Mouse (Mus musculus) cerebellum, adult 9-10 months (tissue): ENCODE data around the gene Reps2.

Experiments used
- DNase-seq: peaks from one replicate; pipeline ENCODE4 v3.0.0; 2022

Gene Reps2

DNA sequence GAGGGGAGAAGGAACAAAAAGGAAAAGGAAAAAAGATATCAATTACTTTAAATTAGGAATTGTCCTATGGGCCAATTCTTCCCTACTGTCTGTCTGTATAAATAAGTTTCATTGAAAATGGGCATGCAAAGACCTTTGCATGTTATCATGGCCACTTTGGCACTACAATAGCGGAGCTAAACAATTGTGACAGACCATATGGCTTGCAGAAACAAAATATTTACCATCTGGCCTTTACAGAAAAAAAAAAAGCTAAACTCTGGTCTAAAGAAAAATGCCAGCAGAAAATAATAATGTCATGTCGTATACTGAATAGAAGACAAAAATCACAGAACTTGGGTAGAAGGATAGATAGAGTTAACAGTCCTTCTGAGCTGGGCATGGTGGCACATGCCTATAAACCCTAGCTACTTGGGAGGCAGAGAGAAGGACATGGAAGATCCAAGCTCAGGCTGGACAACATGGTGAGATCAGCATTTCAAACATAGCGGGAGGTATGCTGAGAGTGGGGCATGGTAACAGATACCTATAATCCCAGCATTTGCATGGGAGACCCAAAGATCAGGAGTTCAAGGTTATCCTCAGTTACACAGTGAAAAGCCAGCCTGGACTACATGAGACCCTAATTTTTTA lies 54.2 kb downstream of the Reps2 start:
- peak; percentile 63 for DNase-seq

DNA sequence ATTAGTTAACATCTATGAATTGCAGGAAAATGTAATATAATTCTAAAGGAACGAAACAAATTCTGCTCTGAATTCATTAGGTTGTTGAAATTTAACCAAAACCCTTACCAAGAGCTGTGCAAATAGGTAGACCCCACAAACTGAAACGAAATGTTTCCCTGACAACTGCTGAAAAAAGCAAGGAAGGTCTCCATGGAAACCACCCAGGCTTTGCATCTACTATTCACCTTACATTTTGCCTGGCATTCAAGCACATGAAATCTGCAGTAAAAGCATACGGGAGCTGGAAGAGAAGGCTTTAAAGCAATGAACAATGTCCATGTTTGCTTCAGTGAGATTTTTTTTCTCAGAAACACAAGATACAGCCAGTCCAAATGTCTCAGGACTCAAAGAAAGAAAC lies 59.1 kb downstream of the Reps2 start:
- DNase-seq: no peak

DNA sequence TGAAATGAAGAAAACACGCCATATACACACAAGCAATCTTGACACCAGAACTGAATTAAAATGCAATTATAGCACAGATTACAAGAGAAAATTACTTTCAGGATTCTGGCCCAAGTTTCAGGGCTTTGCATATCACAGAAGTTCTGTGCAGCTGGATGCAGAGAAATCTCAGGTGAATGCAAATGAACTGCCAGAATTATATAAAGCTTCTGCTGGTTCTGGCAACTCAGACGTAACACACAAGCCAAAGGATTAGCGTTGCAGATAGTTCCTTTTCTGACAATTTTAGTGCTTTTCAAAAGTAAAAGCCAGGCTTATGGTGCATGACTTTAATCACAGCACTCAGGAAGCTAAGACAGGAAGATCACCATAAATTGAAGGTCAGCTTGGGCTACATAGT lies 62.9 kb downstream of the Reps2 start:
- no peak for DNase-seq

DNA sequence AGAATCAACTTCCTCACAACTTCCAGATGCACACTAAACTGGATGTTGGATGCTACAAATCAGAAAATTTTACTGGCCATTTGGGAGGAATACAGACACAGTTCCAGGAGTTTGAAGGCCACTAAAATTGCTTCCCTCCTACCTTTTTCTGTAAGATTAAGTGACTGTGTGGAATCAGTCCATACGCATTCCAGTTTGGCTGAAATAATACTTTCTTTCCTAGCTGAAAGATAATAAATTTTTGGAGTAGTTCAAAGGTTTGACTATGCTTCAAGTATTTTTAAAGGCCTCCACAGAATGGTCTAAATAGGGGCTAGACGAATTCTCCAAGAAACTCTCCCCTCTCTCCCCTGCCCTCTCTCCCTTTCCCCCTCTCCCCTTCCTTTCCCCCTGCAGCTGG lies 75.0 kb downstream of the Reps2 start:
- DNase-seq: no peak

DNA sequence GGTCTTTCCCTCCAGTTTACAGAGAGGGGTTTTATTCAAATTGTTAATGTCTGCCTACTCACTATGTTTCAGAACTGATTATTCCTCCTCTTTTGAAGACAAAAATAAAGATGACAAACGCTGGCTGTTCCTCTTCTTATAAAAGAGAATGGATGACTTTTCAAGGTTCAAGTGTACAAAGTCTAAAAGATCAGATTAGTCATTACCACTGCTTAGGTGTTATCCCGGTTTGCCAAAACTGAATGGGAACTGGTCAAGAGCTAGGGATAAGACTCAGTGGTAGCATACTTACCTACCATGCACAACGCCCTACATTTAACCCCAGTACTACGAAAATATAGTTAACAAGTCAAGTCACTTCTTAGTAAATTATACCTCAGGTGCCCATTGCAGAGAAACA lies 77.9 kb downstream of the Reps2 start:
- DNase-seq: no peak

DNA sequence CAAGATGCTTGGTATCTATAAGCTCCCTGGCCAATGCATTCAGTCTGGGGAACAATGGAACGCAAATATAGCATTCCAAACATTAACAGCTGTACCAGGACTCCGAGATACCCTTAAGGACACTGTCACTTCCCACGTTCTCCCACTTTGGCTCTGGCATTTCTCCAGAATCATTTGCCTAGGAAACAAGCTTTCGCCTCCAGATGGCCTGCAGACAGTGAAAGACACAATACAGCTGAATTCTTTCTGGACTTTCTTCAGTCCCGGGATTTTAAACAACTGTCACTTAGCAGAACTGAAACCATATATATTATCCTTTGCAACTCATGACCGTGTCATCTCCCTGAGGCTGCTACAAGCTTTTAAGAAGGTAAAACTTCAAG lies 87.0 kb downstream of the Reps2 start:
- DNase-seq: no peak

DNA sequence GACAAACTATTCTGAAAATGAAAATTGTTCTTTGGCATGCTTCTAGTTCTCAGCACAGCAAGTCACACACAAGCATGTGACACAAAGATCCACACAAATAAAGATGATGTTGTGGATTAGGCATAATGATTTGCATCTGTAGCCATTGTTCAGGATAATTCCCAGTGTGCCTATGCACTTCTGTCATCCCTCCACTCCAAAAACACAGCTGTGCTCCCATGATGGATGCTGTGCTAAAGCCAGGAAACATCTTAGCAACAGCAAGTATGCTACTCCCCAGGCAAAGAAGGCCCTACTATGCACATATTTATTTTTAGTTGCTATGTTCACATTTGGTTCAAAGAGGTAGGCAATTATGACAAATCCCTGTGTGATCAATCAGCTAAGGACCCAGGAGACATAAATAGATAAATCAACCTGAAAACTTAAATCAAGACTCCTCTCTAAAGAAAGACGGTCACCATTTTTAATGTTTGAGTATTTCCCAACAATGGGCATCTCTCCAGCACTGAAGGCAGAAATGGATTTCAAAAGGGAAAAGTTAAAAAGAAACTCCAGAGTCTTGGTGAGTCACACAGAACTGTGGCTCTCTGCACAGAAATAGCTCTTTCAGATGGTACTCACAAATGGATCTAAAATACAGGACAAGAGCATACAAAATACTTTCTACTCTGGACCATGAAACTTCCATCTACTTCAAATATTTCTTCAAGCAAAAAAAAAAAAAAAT lies 87.6 kb downstream of the Reps2 start:
- DNase-seq: no peak

DNA sequence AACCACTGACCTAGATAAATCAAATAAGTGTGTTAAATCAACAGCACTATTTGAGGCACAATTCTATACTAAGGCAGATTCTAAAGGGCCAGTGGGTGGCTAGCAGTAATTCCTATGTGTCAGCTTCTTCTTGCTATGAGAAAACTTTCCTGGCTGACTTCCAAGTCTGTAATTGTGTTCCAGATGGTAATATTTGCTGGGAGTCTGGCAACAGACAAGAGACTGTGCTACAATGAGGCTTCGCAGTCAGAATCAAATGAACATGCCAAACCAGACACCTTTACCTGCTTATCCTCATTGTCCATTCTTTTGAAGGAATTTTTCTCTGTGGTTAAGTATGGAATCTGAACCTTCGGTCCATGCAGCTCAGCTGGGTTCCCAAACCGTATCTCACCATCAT lies 88.9 kb downstream of the Reps2 start:
- DNase-seq: peak; percentile 82

DNA sequence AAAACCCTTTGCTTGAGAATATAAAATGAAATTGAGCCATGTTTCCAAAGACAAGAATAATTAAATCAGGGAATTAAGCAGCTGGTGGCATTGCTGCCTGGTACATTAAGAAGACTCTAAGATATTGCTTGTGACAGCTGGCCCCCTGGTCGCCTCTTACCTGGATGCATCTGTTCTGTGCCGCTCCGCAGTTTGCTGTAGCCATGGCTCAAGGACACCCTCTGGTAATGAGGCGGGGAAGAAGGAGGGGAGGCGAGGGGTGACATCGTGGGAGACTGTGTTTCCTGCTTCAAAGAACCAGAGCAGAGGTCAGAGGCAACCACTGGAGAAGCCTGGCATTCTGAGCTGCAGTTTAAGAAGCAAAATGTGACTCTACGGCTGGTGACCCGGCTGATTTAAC lies 91.1 kb downstream of the Reps2 start:
- no peak for DNase-seq

DNA sequence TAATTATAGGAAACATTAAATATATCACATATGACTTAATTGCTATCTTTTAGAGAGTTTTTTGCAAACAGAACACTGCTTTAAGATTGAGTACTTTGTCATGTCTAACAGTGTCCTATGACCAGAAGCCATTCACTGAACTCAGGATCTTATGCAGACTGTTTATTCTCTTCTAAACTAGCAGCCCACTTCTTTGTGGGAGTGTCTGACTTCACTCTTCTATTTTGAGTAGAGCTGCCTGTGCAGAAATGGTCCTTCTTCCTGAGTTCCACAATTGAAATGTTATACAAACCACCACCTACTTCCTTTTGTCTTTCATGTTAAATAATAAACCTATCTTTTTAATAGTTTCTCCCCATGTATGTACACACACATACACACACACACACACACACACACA lies 98.4 kb downstream of the Reps2 start:
- DNase-seq: no peak

DNA sequence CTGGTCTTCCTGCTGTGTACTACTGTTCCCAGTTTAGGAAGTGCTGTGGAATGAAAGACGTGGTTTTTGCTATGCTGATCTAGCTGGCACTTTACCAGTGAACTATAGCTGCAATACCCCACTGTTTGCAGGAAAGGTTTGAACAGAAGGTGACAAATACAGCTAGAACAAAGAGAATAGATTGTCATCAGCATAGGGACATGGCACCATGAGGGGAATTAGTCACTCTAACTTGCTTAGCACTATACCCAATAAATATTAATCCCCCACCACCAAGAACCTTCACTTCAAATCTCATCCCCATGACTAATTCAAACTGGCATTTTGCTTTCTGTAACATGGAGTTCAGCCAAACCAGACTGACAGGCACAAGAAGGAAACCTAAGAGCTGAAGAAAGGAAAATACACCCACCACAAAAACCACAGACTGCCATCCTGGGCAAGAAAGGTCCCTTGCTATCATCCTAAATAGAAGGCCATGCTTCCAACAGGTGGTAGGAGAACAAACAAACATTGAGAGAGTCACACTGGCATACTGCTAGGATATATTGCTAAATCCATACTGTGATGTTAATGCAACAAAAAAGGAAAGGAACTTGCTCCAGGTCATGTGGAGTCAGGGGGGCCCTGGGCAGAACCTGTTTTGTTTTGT lies 100.7 kb downstream of the Reps2 start:
- DNase-seq: peak; percentile 63

DNA sequence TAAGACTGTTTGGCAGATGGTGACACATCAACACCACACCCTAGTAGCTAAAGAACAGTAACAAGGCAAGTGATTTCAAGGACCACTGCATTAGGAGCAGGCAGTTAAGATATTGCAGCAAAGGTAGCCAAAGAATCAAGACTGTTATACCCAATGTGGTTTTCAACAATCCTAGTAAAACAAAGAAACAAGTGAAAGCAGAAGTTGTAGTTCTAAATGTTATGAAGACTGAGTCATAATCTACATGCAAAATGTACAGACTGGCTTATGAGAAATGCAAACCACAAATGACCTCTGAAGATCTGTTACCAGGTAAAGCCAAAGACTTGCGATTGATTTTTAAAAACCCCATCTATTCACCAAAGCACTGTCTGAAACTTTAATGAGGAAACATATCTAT lies 101.5 kb downstream of the Reps2 start:
- DNase-seq: no peak

DNA sequence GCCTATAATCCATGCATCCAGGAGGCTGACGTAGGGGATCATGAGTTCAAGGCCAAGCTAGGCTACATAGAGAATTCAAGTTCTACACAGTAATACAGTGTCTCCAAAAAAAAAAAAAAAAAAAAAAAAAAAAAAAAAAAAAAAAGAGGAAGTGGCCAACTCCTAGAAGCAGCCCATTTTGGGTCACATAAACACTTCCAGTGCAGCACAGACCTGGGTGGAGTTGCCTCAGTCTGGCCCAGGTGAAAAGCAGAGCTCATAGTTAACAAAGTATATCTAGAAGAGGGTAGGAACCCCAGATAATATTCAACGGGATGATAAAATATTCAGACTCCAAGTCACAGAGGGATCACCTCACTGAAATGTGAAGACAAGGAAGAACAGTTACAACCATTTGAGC lies 112.4 kb downstream of the Reps2 start:
- DNase-seq: no peak

DNA sequence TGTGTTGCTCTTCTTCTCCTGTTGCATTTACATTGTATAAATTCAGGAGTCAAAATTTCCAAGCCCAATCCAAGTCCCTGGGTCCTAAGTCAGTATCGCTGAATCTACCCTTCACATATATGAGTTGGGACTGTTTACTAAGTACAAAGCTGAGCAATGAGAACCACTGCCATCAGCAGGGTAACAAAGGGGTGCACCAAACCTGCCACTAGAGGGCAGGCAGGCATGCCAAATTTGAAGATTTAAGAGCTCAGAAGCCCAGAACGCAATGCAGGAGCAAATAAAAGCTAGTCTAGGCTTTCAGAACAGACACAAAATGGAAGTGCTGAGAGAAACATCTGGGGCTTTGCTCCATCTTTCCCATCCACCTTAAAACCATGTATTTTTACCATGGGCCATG lies 116.2 kb downstream of the Reps2 start:
- DNase-seq: peak; percentile 72

DNA sequence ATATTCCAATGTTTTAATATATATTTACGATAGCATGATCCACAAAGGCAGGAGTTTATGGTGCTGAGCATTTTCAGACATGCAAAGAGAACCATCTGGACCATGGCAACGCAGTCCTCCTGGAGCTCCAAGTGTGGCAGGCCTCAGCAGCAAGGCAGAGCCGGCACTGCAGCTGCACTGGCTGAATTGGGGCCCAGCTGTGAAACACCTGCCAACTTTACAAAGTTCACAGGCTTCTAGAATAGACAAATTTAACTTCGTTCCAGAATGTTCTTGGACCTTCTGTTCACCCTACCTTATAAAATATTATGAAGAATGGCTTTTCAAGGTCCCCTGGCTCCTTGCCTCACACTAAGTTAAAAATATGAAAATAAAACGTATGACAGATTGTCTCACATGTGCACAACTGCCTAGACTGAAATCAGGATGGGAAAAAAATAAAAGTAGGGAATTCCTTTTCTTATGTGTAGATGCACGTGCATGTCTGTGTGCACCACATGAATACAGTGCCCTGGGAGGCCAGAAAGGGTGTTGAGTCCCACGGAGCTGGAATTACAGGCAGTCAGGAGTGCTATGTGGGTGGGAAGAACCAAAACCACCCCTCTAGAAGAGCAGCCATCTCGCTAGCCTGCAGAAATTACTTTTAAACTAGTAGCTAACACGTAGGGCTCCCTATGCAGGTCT lies 121.5 kb downstream of the Reps2 start:
- no peak for DNase-seq

DNA sequence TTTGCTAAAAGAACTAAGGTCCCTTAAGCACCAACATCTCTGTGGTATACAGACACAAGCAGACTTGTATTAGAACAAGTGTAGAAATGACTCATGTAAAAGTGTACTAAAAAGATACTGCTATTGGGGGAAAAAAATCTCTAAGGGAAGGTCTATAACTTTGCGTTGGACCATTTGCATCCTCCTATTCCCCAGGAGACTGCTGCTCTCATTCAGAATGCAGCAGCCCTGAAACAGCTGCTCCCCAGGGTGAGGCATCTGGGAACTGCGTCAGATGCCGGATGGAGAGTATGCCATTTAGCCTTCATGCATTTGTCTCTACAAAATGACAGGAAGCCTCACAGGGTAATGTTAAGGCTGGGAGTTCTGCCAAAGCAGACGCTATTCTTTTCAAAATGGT lies 122.3 kb downstream of the Reps2 start:
- no peak for DNase-seq

DNA sequence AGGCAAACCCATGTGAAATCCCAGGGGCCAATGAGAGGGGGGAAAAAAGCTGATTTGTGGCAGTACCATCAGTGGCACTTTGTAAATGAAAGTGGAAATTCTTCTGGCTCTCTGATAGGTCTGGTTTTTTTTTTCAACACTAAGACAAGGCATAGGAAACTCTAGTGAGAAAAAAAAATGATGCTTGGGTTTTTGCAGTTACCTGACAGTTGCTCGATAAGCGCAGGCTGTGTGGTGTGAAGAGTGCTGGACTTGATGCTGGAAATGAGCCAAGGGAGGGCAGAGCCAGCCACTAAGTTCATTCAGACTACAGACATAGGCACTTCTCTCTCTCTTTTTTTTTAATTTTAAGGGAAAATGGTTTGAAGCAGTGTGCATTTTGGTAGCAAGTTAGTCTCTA lies 123.1 kb downstream of the Reps2 start:
- DNase-seq: no peak

DNA sequence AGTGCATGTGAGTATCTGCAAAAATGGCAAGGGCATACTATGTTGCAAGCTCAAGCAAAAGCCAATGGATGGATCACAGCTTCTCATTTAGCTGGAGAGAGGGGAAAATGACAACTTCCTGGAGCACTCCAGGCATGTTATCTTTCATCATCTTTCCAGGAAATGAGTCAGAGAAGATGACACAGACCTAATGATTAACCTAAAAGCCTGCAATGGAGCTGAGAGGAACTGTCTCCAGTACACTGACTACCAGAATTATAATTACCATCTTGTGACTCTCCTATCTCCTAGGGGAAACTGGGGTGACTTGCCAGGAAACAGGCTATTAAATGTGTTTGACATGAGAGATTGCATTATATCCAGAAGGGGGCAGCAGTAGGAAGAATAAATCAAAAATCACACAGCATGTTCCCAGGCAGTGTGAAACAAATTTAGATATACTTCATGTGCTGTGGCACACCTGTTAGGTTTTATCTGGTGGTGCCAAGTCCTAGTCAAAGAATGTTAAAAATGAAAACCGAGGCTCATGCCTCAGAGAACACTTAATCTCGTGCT lies 132.9 kb downstream of the Reps2 start:
- peak; percentile 43 for DNase-seq

DNA sequence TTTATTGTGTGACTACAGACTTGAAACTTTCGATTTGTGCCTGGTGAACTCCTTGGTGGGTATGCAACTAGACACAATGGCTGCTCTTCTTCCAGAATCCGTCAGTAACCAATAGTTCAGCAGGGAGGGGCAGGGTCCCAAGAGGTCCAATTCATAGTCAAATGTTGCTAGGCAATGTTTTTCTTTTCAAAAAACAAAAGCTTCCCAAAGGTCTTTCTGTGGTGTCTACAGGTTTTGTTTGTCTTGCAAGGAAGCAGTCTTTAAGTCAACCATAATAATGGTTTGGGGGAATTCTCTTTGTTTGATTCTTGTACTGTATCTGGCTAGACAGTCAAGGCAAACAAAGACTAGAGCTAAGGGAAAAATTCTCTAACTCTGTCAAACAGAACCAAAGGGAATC lies 138.3 kb downstream of the Reps2 start:
- no peak for DNase-seq

DNA sequence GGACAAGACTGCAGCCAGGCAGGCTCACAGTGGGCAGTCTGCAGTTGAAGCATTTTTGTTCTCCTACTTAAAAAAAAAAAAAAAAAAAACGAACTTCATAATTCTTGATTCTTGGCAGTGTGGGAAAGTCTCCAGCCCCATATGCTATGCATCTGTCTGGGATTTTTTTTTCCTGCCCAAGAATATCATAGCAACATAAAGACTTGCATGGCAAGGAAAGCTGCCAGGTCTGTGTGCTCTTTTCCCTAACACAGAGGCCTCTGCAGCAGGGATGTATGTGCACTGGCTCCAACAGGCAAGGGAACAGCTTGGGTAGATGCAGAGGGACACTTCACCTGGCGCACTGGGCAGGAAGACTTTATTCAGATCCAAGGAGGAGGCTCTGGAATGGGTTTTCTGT lies 140.0 kb downstream of the Reps2 start:
- no peak for DNase-seq

DNA sequence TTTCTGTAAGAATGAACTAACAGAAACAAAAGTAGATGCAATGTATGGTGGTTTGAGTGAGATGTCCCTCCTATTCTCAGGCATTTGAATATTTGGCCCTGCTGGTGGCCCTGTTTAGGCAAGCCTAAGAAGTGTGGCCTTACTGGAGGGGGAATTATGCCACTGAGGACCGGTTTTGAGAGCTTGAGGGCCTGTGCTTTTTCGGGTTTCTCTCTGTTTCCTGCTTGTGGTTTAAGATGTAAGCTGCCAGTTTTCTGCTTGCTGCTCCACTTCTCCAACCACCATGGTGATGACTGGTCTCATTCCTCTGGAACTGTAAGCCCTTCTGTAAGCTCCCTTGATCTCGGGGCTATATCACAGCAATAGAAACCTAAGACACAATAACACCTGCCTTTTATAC lies 142.5 kb downstream of the Reps2 start:
- no peak for DNase-seq

DNA sequence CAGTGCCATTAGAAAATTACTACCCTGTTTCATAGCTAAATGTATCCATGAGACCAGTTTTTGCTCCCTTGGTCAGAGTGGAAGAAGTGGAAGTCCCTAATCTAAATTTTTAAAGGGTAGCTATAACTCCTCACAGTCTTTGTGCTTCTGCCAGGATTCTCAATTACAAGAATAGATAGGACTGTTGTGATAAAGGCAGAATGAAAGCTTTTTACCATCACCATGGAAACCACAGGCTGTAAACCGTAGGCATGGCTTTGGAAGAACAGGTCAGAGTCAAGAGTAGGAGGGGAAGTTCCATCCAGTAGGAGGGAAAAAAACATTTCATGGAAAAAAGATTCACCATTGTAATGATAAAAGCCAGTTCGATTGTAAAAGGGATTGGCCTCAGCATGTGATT lies 147.0 kb downstream of the Reps2 start:
- DNase-seq: no peak

DNA sequence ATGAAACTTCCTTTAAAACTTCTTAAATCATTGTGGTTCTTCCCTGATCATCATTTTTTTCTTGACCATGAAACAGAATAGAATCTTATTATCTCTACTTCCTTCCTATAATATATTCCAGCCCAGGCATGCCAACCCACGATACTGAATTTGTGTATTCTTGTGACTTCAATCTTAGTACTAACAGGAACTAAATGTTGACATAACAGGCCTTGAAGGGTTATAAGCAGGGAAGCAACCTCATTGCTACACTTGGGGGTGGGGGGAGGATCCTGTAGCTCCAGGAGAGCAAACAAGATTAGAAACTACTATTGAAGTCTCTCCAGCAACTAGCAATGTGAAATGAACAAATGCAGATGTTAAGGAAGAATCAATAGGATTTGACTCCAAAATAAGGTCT lies 154.8 kb downstream of the Reps2 start:
- DNase-seq: no peak

DNA sequence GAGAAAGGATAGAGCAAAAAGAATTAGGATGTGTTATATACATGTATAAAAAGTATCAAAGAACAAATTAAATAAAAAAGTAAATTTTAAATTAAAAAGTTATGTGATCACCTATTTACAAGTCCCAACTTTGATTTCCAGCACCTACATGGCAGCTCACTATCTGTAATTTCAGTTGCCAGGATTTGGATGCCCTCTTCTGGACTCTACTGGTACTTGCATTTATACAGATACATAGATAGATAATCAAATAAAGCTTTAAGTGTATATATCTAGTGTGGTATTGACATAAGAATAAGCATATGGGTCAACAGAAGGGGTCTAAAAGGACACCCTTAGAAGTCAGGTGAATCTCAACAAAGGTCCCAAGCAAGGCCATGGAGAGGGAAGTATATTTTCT lies 155.7 kb downstream of the Reps2 start:
- DNase-seq: no peak
